Mouse (Mus musculus): ENCODE measurements around the gene Cldn7.

The Cldn7 gene

GRCm38 (mm10) chr11:69956218-69956617 is 8.4 kb upstream of the Cldn7 start:
- DNase-seq (ENCODE audit: low spot score), result no peak

- DNase-seq (ENCODE audit: low spot score), result no peak
Observed at GRCm38 (mm10) chr11:69960616-69961015, 4.0 kb upstream of the Cldn7 start.

DNA sequence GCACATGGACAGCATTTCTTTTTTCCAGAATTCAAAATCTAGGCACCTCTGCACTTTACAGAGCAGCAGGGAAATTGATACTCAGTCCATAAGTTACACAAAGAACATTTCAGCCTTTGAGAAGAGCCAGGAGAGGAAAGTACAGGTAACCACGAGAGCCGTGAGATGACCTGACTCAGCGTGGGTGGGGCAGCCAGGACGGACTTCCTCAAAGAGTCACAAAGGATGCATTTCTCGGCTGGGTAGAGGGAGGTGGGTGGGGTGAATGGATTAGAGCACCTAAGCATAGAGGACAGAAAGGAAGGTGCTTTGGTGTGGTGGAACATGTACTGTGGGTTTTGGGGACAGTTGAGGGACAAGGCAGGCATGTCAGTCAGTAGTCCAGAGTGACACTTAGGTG is 2.7 kb upstream of the Cldn7 start:
- DNase-seq (ENCODE audit: low spot score), result no peak

GRCm38 (mm10) chr11:69965271-69966005 is 859 bp downstream of the Cldn7 start:
- peak; percentile 34 for DNase-seq (ENCODE audit: low spot score)

DNA sequence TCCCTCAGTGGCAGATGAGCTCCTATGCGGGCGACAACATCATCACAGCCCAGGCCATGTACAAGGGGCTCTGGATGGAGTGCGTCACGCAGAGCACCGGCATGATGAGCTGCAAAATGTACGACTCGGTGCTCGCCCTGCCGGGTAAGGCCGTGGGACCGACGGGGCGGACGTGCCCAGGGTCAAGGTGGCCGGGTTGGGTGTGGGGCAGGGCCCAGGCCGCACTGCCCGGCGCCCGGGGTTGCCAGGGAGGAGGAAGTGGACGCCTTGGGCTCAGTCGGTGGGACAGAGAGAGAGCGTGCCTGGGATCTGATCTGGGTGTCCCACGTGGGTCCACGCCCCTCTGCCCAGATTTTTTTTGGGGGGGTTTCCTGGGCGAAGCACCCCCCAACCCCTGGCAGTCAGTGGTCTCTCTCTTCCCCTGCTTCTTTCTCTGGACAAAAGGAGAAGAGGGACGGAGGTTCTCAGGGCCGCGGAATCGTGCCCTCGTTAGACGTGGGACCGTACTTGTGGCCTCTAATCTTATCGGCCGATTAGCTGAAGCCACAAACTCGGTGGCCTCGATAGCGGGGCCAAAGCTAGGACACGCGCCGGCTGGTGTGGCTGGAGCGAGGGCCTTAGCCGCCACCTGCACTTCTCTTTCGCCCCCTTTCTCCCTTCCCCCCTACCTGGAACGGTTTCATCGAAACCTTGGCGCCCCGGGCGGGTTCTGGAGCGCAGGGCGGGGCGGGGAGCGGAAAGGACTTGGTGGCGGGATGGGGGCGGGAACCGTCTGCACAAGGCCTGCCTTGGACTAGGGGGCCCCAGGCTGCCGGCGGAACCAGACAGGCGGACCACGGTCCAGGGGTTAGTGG is 1.7 kb downstream of the Cldn7 start:
- peak; percentile 49 for DNase-seq (ENCODE audit: low spot score)

DNA sequence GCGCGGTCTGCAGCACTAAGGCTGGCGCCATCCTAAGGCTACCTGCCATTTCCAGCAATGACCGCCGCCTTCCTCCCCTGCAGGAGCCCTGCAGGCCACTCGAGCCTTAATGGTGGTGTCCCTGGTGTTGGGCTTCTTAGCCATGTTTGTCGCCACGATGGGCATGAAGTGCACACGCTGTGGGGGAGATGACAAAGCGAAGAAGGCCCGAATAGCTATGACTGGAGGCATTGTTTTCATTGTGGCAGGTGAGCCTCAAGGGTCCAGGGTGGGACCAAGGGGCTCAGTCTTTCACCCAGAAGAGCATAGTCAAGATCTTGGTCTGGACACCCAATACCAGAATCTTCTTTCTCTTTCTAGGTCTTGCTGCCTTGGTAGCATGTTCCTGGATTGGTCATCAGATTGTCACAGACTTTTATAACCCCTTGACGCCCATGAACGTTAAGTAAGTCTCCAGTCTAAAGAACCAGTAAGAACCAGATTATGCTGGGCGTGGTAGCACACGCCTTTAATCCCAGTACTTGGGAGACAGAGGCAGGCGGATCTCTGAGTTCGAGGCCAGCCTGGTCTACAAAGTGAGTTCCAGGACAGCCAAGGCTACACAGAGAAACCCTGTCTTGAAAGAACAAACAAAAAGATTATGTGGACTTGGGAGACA is 2.4 kb downstream of the Cldn7 start:
- no peak for DNase-seq (ENCODE audit: low spot score)

DNA sequence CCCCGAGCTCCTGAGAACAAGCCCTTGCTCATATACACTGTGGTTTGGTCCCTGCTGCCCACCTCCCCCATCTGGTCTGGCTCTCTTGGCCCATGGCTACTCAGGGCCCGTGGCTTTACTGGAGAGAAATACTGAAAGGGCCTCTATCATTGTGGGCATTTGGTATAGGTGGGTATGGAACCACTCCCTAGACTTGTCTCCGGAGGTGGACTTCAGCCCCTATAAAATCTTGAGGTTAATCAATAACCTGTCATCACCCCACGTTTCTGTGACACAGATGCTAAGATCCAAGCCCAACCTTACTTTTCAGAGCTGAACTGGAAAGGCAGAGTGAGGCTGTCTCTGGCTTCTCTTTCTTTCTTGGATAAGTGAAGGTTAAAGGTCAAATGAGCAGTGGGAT is 4.2 kb downstream of the Cldn7 start:
- DNase-seq (ENCODE audit: low spot score), result no peak

GRCm38 (mm10) chr11:69970222-69970621 is 5.6 kb downstream of the Cldn7 start:
- DNase-seq (ENCODE audit: low spot score), result no peak

DNA sequence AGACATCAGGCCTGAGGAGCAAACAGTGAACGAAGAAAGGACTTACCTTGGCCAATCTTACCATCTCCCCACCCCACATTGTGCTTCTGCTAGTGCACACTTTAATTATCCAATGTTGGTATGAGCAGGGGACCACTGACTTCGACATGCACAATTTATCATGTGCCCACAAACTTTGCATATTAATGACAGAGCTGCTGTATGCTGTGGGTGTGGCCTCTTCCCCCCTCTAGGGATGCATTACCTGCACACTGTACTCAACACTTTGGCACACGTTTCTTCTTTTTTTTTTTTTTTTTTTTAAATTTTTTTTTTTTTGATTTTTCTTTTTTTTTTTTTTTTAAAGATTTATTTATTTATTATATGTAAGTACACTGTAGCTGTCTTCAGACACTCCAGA is 6.2 kb downstream of the Cldn7 start:
- DNase-seq (ENCODE audit: low spot score), result no peak

GRCm38 (mm10) chr11:69974907-69975306 is 10.3 kb downstream of the Cldn7 start:
- DNase-seq (ENCODE audit: low spot score), result no peak

GRCm38 (mm10) chr11:69976271-69976670 is 11.7 kb downstream of the Cldn7 start:
- no peak for DNase-seq (ENCODE audit: low spot score)

GRCm38 (mm10) chr11:69979827-69980195 is 15.2 kb downstream of the Cldn7 start:
- DNase-seq (ENCODE audit: low spot score), result no peak

DNA sequence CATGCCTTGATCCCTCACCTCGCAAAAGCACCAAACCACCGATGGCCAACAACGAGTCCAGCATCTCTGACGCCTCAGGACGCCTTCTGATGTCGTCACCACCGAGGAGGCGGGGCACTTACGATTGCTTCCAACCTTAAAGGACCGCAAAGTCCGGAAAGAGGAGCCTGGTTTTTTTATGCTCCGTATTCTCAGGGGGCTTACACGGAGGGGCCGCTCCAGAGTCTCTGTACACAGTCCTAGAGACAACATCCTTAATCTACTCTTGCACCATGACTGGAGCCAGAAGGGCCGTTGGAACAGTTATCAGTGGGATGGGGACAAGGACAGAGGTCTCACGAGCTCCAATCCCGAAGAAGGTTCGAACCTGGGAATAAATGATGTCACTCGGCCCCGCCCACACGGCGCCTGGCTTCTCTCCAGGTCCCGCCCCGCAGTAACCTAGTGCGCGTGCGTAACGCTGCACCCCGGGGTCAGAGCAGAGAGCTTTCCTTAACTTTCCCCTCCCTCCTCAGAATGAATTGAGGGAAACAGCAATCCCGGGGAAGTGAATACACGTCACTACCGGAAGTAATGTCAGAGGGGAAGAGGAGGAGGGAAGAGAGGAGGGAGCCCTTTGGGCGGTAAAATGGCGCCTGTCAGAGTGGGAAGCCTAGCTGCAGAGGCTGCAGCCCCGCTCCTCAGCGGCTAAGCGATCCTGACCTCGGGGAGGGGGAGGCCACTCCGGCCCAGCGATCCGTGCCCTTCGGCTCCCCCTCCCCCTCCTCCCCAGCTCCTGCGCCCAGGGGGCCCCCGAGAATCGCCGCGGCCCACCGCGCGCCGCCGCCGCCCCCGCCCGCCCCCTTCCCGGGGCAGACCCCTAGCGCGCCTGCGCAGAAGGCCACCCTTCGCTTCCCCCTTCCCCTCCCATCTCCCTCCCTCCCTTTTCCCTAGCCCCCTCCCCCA is 15.9 kb downstream of the Cldn7 start:
- peak; percentile 98 for DNase-seq (ENCODE audit: low spot score)

GRCm38 (mm10) chr11:69981141-69981762 is 16.7 kb downstream of the Cldn7 start, which contains the start of gene Ctdnep1:
TSS of gene Ctdnep1 (plus strand) at chr11:69981156.
- DNase-seq (ENCODE audit: low spot score), result peak; percentile 49

GRCm38 (mm10) chr11:69982225-69982624 is 17.6 kb downstream of the Cldn7 start, which contains the start of gene Elp5:
TSS of gene Elp5 (minus strand) at chr11:69982517.
- no peak for DNase-seq (ENCODE audit: low spot score)

DNA sequence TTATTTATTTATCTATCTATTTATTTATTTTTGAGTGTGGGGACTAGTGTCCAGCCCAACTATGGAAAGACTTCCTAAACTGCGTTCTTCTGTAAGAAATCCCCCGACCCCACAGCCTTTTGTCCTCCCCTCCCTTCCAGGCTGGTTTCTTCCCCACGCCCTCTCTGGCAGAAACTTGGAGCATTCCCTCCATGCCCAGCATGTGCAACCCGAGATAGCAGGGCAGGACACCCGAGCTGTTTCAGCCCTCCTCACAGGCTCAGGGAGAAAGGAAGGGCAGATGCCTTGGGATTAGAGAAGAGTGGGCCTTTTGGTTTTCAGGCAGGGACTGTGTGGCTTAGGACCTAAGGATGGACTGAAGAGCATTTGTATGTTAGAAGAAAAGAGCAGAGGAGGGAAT is 18.3 kb downstream of the Cldn7 start:
- no peak for DNase-seq (ENCODE audit: low spot score)

DNA sequence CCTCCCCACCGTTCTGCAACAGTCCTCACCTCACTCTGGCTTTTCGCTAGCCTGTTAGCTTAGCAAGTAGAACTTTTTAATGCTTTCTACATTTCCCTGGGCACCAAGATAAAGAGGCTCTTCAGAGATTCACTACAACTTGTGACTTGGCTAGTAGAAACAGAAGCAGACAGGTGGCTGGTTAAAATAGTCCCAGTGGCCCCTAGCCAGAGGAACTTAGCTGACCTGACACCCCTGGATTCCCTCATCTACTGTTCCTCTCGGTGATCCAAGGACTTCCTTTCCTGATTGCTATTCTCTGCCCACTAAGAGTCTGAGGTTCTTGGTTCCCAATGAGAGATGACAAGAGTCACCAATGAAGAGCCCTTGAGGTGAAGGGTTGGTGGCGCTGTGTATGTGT is 18.8 kb downstream of the Cldn7 start:
- DNase-seq (ENCODE audit: low spot score), result no peak

DNA sequence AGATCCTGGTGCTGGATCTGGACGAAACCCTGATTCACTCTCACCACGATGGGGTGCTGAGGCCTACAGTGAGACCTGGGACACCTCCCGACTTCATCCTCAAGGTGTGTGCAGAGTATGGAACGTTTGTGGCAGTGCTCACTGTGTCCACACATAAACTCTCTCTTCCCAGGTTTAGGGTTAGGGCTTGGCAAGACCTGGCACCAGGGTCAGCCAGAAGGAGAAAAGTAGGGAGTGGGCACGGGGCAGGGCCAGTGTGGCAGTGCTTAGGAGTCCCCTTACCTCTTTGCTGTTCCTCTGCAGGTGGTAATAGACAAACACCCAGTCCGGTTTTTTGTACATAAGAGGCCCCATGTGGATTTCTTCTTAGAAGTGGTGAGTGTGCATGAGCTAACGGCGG is 19.9 kb downstream of the Cldn7 start:
- DNase-seq (ENCODE audit: low spot score), result no peak

DNA sequence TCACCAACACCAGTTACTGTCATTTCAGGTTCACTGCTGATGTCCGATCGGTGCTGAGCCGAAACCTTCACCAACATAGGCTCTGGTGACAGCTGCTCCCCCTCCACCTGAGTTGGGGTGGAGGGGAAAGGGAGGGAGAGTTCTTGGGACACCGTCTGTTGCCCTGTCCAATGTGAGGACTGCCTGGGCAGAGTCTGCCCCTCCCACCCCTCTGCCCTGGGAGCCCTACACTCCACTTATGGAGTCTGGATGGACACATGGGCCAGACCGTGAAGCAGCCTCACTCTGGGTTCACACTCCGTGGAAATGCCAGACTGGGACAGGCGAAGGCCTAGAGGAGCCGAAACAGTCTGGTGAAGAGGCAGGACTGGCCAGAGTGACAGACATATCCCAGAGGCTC is 25.4 kb downstream of the Cldn7 start:
- no peak for DNase-seq (ENCODE audit: low spot score)

DNA sequence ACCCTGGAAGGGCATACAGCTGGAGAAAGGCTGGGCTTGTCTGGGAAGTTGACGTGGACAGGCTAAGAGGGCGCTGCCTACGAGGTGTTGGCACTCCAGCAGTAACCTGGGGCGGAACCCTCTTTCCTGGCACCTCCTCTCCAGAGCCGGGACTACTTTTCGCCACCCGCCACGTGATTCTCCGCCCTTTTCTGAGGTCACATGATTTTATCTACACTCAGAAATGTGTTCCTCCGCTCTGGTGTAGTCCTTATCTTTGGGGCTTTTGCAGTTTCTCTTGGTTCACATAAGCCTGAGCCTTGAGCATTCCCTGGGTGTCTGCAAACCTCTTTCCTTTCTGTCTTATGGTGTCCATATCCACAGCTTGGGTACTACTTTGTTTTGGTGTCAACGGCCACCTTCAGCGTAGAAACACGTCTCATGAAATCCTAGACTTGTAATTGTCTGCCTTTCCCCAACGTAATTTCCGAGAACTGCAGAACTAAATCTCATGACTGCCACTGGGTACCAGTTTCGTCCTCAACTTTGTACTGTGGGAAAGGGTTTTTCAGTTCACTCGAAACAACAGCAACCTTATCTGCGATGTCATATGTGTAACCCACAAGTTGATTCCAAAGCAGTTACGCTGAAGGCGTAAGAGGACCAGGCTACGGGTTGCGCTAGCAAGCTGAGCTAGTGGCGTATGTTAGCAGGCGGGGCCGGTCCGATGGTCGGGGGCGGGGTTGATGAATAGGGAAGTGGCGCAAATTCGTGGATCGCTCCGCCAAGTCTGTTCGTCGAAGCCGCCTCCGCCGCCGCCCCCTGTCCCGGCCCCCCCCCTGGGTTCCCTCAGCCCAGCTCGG is 26.5 kb downstream of the Cldn7 start, which contains the start of gene Gabarap:
TSS of gene Gabarap (plus strand) at position 294 of the 842 bp plus-strand sequence.
- DNase-seq (ENCODE audit: low spot score), result peak; percentile 94
